Mouse (Mus musculus): ENCODE measurements at regions not wholly inside any gene's neighbourhood (a gene's known extent, or its start where the extent isn't known, plus 50 kb on each side); places are given as distances from the start of the nearest gene placed in this dataset.

DNA sequence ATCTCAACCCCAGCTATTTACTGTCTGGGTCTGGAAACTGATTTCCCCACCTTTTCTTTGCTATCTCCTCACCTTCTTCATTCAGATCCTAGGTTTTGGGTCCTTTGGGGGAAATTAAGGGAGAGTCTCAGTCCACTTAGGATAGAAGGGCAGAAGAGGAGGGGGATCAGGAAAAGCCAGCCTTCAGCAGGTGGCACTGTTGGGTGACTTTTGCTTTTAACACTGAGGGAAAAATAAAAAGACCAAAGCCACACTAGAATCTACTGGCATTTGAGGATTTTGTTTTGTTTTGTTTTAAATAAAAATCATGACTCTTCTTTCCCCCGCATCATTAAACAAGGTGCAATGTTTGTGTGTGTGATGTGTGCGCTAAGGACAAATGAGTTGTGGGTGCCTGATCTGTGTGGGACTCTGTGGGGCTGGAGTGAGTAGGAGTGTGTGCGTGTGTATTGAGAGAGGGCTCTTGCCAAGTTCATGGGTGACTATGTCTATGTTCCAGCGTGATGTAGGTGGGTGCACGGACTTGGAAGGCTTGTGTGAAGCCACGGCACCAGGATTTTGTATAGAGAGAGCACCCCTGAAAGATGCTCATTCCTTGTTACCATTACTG, 159.4 kb downstream of the Rps24 start:
- Histone ChIP-seq H3K4me2 (ENCODE audit: low read depth, low read length) (no peak overlapping the region), H3K27ac (replicated peaks; ENCODE audit: low read depth, low read length) (no peak overlapping the region), H3K36me3 (replicated peaks; ENCODE audit: control insufficient read depth, insufficient read depth, low read depth, low read length) (no peaks in the 10 kb centered on the region), H3K27me3 (ENCODE audit: control insufficient read depth, insufficient read depth, low read length) (no peaks in the 10 kb centered on the region), H3K4me1 (ENCODE audit: control insufficient read depth, insufficient read depth, low read length) (no peaks in the 10 kb centered on the region), H3K9ac (replicated peaks; ENCODE audit: low read length) (no peak overlapping the region), H3K9me3 (replicated peaks; ENCODE audit: control insufficient read depth, low read length) (no peaks in the 10 kb centered on the region), H3K4me3 (ENCODE audit: low read depth, low read length) (no peak overlapping the region)
- ATAC-seq (replicated peaks; ENCODE audit: insufficient number of reproducible peaks, low FRiP score, low TSS enrichment, low read depth) (no peak), DNase-seq (ENCODE audit: low spot score) (peak; percentile 25)
- WGBS: 93% methylated on average over 6 of the region's 6 CpGs

DNA sequence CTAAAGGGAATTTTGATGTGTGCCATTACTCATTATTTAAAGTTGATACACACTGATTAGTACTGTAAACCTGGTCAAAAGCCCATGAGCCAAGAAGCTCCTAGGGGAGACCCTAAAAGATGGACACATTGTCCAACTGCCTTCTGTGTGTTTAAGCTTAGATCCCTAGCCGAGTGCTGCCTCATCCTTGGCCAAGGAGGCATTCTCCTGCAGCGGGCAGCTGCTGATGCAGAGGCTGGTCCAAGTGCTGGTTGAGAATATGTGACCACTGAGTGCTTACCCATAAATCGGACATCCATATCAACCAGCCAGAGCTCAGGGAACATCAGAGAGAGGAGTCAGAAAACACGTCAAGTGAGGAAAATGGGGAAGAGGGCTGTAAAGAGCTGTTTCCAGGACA, 160.8 kb downstream of the Rps24 start:
- Histone ChIP-seq H3K9ac (replicated peaks; ENCODE audit: low read length) (no peak overlapping the region), H3K27me3 (ENCODE audit: control insufficient read depth, insufficient read depth, low read length) (no peaks in the 10 kb centered on the region), H3K27ac (replicated peaks; ENCODE audit: low read depth, low read length) (no peak overlapping the region), H3K36me3 (replicated peaks; ENCODE audit: control insufficient read depth, insufficient read depth, low read depth, low read length) (no peaks in the 10 kb centered on the region), H3K9me3 (replicated peaks; ENCODE audit: control insufficient read depth, low read length) (no peaks in the 10 kb centered on the region), H3K4me1 (ENCODE audit: control insufficient read depth, insufficient read depth, low read length) (no peaks in the 10 kb centered on the region), H3K4me2 (ENCODE audit: low read depth, low read length) (no peak overlapping the region), H3K4me3 (ENCODE audit: low read depth, low read length) (no peak overlapping the region)
- DNase-seq (ENCODE audit: low spot score): no peak
- ATAC-seq (replicated peaks; ENCODE audit: insufficient number of reproducible peaks, low FRiP score, low TSS enrichment, low read depth): no peak
- 88% methylated on average over 4 of the region's 4 CpGs for WGBS

DNA sequence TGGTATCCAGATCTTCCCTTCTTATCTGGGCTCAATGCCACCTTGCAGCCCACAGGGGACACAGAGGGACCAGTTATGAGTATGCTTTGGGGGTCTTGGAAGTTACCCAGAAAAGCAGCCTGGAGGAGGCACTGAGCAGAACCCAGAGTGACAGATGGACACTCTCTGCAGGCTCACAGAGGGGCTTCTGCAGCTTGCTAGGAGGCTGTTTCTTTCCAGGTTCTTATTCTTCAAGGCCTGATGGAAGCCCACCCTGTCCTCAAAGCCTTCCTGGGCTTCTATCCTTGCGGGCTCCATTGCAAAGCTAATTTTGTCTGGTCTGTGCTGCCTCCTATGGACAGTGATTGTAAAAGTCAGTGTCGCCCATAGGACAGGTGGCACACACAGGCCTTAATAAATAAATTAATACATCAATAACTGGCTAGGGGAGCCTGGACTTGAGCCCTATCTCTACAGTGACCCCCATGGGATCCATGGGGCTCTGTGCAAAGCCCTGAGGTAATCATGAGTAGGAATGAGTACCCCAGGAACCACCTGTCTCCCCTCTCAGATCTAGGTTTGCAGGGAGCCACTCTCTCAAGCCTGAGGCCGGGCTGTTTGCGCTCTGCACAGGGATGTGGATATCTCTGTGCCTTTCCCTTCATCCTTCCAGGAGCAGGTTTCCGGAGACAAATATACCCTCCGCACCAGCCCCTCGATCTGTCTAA, 163.4 kb downstream of the Rps24 start:
- no peak for DNase-seq (ENCODE audit: low spot score)
- no peaks in the 10 kb centered on the region for H3K27me3 ChIP-seq (ENCODE audit: control insufficient read depth, insufficient read depth, low read length)
- 86% methylated on average over 7 of the region's 7 CpGs for WGBS

DNA sequence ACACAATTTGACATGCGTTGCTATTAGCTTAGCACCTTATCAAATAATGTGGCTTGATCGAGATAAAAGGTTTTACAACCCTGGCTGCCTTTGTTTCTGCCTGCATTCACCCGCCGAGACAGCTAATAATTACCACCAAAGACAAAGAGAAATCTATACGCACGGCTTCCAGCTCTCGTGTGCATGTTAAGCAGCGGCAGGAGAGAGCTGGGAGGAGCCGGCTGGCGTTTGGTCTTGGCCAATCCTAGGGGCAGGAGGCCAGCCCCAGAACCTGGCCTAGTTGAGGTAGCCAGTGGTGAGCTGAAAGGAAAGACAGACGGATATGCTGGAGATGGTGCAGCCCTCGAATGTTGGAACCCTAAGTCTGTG, 164.0 kb downstream of the Rps24 start:
- no peaks in the 10 kb centered on the region for H3K27me3 ChIP-seq (ENCODE audit: control insufficient read depth, insufficient read depth, low read length)
- DNase-seq (ENCODE audit: low spot score): no peak
- H3K9ac ChIP-seq (replicated peaks; ENCODE audit: low read length): no peak overlapping the region
- no peaks in the 10 kb centered on the region for H3K36me3 ChIP-seq (replicated peaks; ENCODE audit: control insufficient read depth, insufficient read depth, low read depth, low read length)
- no peak for ATAC-seq (replicated peaks; ENCODE audit: insufficient number of reproducible peaks, low FRiP score, low TSS enrichment, low read depth)
- H3K4me2 ChIP-seq (ENCODE audit: low read depth, low read length): no peak overlapping the region
- H3K4me3 ChIP-seq (ENCODE audit: low read depth, low read length): no peak overlapping the region
- no peaks in the 10 kb centered on the region for H3K9me3 ChIP-seq (replicated peaks; ENCODE audit: control insufficient read depth, low read length)
- H3K4me1 ChIP-seq (ENCODE audit: control insufficient read depth, insufficient read depth, low read length): no peaks in the 10 kb centered on the region
- no peak overlapping the region for H3K27ac ChIP-seq (replicated peaks; ENCODE audit: low read depth, low read length)
- 74% methylated on average over 12 of the region's 12 CpGs for WGBS

More for the DNA sequence above, 163.4 kb downstream of the Rps24 start:
- Histone ChIP-seq H3K4me1 (ENCODE audit: control insufficient read depth, insufficient read depth, low read length) (no peaks in the 10 kb centered on the region), H3K4me2 (ENCODE audit: low read depth, low read length) (no peak overlapping the region), H3K9ac (replicated peaks; ENCODE audit: low read length) (no peak overlapping the region), H3K9me3 (replicated peaks; ENCODE audit: control insufficient read depth, low read length) (no peaks in the 10 kb centered on the region), H3K27ac (replicated peaks; ENCODE audit: low read depth, low read length) (no peak overlapping the region), H3K36me3 (replicated peaks; ENCODE audit: control insufficient read depth, insufficient read depth, low read depth, low read length) (no peaks in the 10 kb centered on the region), H3K4me3 (ENCODE audit: low read depth, low read length) (no peak overlapping the region)
- ATAC-seq (replicated peaks; ENCODE audit: insufficient number of reproducible peaks, low FRiP score, low TSS enrichment, low read depth): no peak

DNA sequence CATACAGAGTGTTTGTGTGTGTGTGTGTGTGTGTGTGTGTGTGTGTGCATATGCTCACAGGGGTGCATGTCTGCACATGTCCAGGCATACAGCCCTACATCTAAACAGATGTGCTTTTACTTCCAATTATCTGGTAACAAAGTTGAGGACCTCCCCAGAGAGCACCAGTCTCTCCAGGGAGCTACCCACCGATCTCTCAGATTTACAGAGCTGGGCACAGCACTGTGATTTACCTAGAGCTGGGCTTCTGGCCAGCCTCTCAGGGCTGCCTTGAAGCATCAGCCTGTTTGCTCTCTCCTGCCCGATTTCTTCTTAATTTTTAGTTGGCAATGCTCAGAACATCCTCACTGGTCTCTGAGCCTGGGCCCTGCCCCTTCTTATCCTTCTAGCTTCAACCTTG, 165.7 kb downstream of the Rps24 start:
- WGBS: 68% methylated on average over 2 of the region's 2 CpGs

DNA sequence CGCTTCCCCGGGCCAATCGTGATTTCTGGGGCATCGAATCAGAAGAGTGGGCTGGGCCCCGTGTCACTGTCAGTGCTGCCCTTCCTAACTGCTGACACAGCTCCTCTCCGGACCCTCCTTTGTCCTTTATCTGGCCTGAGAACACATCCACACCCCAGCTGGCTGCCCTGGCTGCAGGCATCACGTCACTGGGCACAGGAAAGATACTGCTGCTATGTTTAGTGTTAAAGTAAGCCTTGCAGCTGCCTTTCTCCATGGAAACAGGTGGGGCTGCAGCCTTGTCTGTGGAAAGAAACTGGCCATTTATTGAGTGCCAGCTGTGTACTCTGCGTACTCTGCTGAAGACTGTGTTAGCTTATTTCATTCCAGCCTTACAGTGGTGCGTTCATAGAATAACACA, 168.7 kb downstream of the Rps24 start:
- Histone ChIP-seq H3K4me1 (ENCODE audit: control insufficient read depth, insufficient read depth, low read length) (no peaks in the 10 kb centered on the region), H3K4me3 (ENCODE audit: low read depth, low read length) (no peak overlapping the region), H3K27ac (replicated peaks; ENCODE audit: low read depth, low read length) (no peak overlapping the region), H3K9ac (replicated peaks; ENCODE audit: low read length) (no peak overlapping the region), H3K9me3 (replicated peaks; ENCODE audit: control insufficient read depth, low read length) (no peaks in the 10 kb centered on the region), H3K4me2 (ENCODE audit: low read depth, low read length) (no peak overlapping the region), H3K36me3 (replicated peaks; ENCODE audit: control insufficient read depth, insufficient read depth, low read depth, low read length) (no peaks in the 10 kb centered on the region), H3K27me3 (ENCODE audit: control insufficient read depth, insufficient read depth, low read length) (no peaks in the 10 kb centered on the region)
- DNase-seq (ENCODE audit: low spot score): no peak
- ATAC-seq (replicated peaks; ENCODE audit: insufficient number of reproducible peaks, low FRiP score, low TSS enrichment, low read depth): no peak
- WGBS: 66% methylated on average over 9 of the region's 9 CpGs

More for the DNA sequence above, 165.7 kb downstream of the Rps24 start:
- ATAC-seq (replicated peaks; ENCODE audit: insufficient number of reproducible peaks, low FRiP score, low TSS enrichment, low read depth) (no peak), DNase-seq (ENCODE audit: low spot score) (no peak)
- H3K36me3 ChIP-seq (replicated peaks; ENCODE audit: control insufficient read depth, insufficient read depth, low read depth, low read length): no peaks in the 10 kb centered on the region
- no peak overlapping the region for H3K4me3 ChIP-seq (ENCODE audit: low read depth, low read length)
- H3K9me3 ChIP-seq (replicated peaks; ENCODE audit: control insufficient read depth, low read length): no peaks in the 10 kb centered on the region
- H3K9ac ChIP-seq (replicated peaks; ENCODE audit: low read length): no peak overlapping the region
- H3K27me3 ChIP-seq (ENCODE audit: control insufficient read depth, insufficient read depth, low read length): no peaks in the 10 kb centered on the region
- no peak overlapping the region for H3K4me2 ChIP-seq (ENCODE audit: low read depth, low read length)
- H3K4me1 ChIP-seq (ENCODE audit: control insufficient read depth, insufficient read depth, low read length): no peaks in the 10 kb centered on the region
- H3K27ac ChIP-seq (replicated peaks; ENCODE audit: low read depth, low read length): no peak overlapping the region

DNA sequence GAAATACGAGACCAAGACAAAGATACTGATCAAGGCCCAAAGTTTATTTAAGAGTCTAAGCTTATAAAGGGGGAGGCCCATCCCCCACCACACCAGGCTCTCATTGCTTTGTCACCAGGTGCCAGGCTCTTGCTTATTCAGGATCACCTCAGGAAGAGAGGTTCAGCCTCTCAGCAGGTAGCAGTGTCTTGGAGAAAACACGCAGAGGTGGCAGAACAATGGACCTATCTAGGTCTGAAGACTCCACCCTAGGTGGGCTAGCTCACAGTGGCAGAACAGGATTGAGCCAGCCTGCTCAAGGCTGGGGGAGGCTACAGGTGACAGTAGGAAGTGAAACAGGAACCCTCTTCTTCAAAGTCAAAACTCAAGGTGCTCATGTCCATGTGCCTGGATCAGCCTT, 174.9 kb downstream of the Rps24 start:
- no peak for ATAC-seq (replicated peaks; ENCODE audit: insufficient number of reproducible peaks, low FRiP score, low TSS enrichment, low read depth)
- DNase-seq (ENCODE audit: low spot score): no peak
- no peak overlapping the region for H3K4me2 ChIP-seq (ENCODE audit: low read depth, low read length)
- no peak overlapping the region for H3K9ac ChIP-seq (replicated peaks; ENCODE audit: low read length)
- H3K4me3 ChIP-seq (ENCODE audit: low read depth, low read length): no peak overlapping the region
- no peaks in the 10 kb centered on the region for H3K36me3 ChIP-seq (replicated peaks; ENCODE audit: control insufficient read depth, insufficient read depth, low read depth, low read length)
- H3K4me1 ChIP-seq (ENCODE audit: control insufficient read depth, insufficient read depth, low read length): no peaks in the 10 kb centered on the region
- WGBS: 61% methylated on average over 2 of the region's 2 CpGs
- no peaks in the 10 kb centered on the region for H3K9me3 ChIP-seq (replicated peaks; ENCODE audit: control insufficient read depth, low read length)
- no peak overlapping the region for H3K27ac ChIP-seq (replicated peaks; ENCODE audit: low read depth, low read length)
- no peaks in the 10 kb centered on the region for H3K27me3 ChIP-seq (ENCODE audit: control insufficient read depth, insufficient read depth, low read length)

DNA sequence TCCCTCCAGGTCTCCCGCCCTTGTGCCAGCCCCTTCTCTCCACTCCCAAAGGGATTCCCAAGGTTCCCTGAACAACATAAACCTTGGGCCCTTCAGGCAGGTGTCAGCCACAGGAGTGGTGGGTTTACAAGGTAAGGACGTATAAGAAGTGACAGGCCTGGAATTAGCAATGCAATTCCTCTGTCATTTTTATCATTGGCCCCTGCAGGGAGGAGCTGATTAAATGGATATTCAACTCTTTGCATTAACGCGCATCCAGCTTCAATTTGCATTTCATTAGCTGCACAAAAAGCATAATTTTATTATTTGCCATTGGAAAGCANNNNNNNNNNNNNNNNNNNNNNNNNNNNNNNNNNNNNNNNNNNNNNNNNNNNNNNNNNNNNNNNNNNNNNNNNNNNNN, 178.3 kb downstream of the Rps24 start:
- WGBS: 89% methylated on average over 4 of the region's 4 CpGs
- DNase-seq (ENCODE audit: low spot score) (no peak), ATAC-seq (replicated peaks; ENCODE audit: insufficient number of reproducible peaks, low FRiP score, low TSS enrichment, low read depth) (no peak)
- Histone ChIP-seq H3K36me3 (replicated peaks; ENCODE audit: control insufficient read depth, insufficient read depth, low read depth, low read length) (no peaks in the 10 kb centered on the region), H3K4me1 (ENCODE audit: control insufficient read depth, insufficient read depth, low read length) (no peaks in the 10 kb centered on the region), H3K9ac (replicated peaks; ENCODE audit: low read length) (no peak overlapping the region), H3K9me3 (replicated peaks; ENCODE audit: control insufficient read depth, low read length) (no peaks in the 10 kb centered on the region), H3K4me3 (ENCODE audit: low read depth, low read length) (no peak overlapping the region), H3K27ac (replicated peaks; ENCODE audit: low read depth, low read length) (no peak overlapping the region), H3K27me3 (ENCODE audit: control insufficient read depth, insufficient read depth, low read length) (no peaks in the 10 kb centered on the region), H3K4me2 (ENCODE audit: low read depth, low read length) (no peak overlapping the region)
